Mouse (Mus musculus) liver, postnatal 0 days (tissue): ENCODE results near the gene Lrmda. TPM values are rescaled to one million over a fixed set of nuclear protein-coding genes. Genes with fewer than 3 reads are reported as not detected.

Source experiments
- ATAC-seq: fragments of 200-750 bp; cut with Nextera tagmentation; 2 replicates; pipeline ENCODE4 v1.8.0; 2017; ENCODE audit warnings: mild to moderate bottlenecking, moderate library complexity
- DNase-seq: peaks from one replicate; pipeline ENCODE4 v3.0.0-alpha.2; 2016
- H3K27ac ChIP-seq: fragments of 300-500 bp; sonication (generic); 2 replicates; pipeline ENCODE4 v1.5.1; 2014; ENCODE audit warnings: antibody characterized with exemption, moderate library complexity, mild to moderate bottlenecking, low read depth
- H3K27me3 ChIP-seq: fragments of 300-500 bp; sonication (generic); 2 replicates; pipeline ENCODE4 v1.6.1; 2014; ENCODE audit warnings: low read length, control low read depth, mixed read lengths; ENCODE audit not compliant: insufficient read depth
- H3K36me3 ChIP-seq: fragments of 300-500 bp; sonication (generic); replicated peaks from 2 replicates; pipeline ENCODE4 v1.6.1; 2014; ENCODE audit warnings: mild to moderate bottlenecking, control low read depth, low read length, moderate library complexity, mixed read lengths; ENCODE audit not compliant: insufficient read depth
- H3K4me1 ChIP-seq: fragments of 300-500 bp; sonication (generic); 2 replicates; pipeline ENCODE4 v1.6.1; 2014; ENCODE audit warnings: antibody characterized with exemption, mild to moderate bottlenecking, control low read depth; ENCODE audit not compliant: insufficient read depth
- H3K4me2 ChIP-seq: fragments of 300-500 bp; sonication (generic); 2 replicates; pipeline ENCODE4 v1.6.1; 2014; ENCODE audit warnings: low read depth, mild to moderate bottlenecking, low read length, moderate library complexity, mixed read lengths
- H3K4me3 ChIP-seq: fragments of 300-500 bp; sonication (generic); 2 replicates; pipeline ENCODE4 v1.5.1; 2014; ENCODE audit warnings: low read depth, low read length
- H3K9ac ChIP-seq: fragments of 300-500 bp; sonication (generic); replicated peaks from 2 replicates; pipeline ENCODE4 v1.6.1; 2014; ENCODE audit warnings: mild to moderate bottlenecking, moderate library complexity
- H3K9me3 ChIP-seq: fragments of 300-500 bp; sonication (generic); 2 replicates; pipeline ENCODE4 v1.6.1; 2016; ENCODE audit warnings: mild to moderate bottlenecking, control low read depth, low read length, mixed read lengths
- CTCF ChIP-seq: sonication (generic); IDR thresholded peaks from 2 replicates; pipeline ENCODE4 v1.5.1; 2016; ENCODE audit warnings: antibody characterized with exemption, low read depth
- EP300 ChIP-seq: IDR thresholded peaks from 2 replicates; pipeline ENCODE4 v1.6.1; 2016; ENCODE audit warnings: antibody characterized with exemption, low read depth, mild to moderate bottlenecking
- WGBS: fragments of 180-500 bp; shearing (Covaris S2); extraction: QIAGEN DNeasy Blood & Tissue Kit; methylation state at CpG from one replicate; pipeline ENCODE4 v1.1.7; 2014; ENCODE audit not compliant: insufficient replicate concordance; 5-methylcytosine and 5-hydroxymethylcytosine counted together
- polyA plus RNA-seq: library from polyadenylated mRNA; unstranded; fragments of >200 nt; fragmentation: Nextera tagmentation; extraction: Ambion mirVana; gene quantifications from 2 replicates; pipeline ENCODE4 v1.2.1, GENCODE M21; 2015

Lrmda gene
- polyA plus RNA-seq, 1 experiment from 2014 or later = 0.28 TPM

DNA sequence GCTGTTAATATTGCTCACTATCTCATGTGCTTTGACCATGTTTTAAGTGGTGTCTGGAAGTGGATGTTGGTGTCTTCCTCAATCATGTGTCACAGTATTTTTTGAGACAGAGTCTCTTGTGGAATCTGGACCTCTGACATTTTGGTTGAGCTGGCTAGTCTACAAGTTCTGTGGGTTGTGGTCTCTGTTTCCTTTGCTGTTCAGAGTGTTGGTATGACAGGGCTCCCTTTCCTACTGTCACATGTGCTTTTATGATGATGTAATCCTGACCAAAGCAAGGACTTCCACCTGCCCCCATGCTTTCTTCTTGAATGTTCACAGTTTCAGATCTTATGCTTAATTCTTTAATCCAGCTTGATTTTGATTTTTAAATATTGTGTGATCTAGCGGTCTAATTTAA, 879.8 kb downstream of the Lrmda start:
- Histone ChIP-seq H3K4me3 (no peak overlapping the region), H3K27me3 (no peaks in the 10 kb centered on the region), H3K9ac (no peak overlapping the region), H3K4me1 (no peaks in the 10 kb centered on the region), H3K9me3 (no peaks in the 10 kb centered on the region), H3K36me3 (no peaks in the 10 kb centered on the region), H3K27ac (no peak overlapping the region), H3K4me2 (no peak overlapping the region)
- no peak for DNase-seq
- TF ChIP-seq EP300 (no peak), CTCF (no peak)
- ATAC-seq = no peak
- 70% methylated on average over 1 of the region's 1 CpGs for WGBS

DNA sequence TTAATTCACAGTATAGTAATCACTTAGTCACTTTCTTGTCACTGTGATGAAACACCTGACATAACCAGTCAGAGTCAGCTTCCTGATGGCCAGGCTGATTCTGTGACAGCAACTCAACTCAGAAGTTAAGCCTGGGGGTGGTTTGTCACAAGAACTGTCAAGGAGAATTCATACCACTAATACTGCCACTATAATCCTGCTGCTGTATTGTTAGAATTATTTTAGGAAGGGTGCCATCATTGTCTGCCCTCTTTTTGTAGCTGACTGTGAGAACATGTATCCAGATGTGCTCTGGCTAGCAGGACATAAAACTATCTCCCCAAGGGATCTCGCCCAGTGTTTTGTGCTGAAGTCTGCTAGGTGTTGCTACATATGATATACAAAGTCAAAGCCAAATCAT, 882.6 kb downstream of the Lrmda start:
- H3K4me1 ChIP-seq = no peaks in the 10 kb centered on the region
- no peak overlapping the region for H3K27ac ChIP-seq
- ATAC-seq = no peak
- no peak overlapping the region for H3K4me2 ChIP-seq
- no peak overlapping the region for H3K4me3 ChIP-seq
- no peaks in the 10 kb centered on the region for H3K27me3 ChIP-seq
- 74% methylated on average over 1 of the region's 1 CpGs for WGBS
- H3K9me3 ChIP-seq = no peaks in the 10 kb centered on the region
- no peaks in the 10 kb centered on the region for H3K36me3 ChIP-seq
- no peak for TF ChIP-seq EP300
- no peak for TF ChIP-seq CTCF
- H3K9ac ChIP-seq = no peak overlapping the region
- no peak for DNase-seq

DNA sequence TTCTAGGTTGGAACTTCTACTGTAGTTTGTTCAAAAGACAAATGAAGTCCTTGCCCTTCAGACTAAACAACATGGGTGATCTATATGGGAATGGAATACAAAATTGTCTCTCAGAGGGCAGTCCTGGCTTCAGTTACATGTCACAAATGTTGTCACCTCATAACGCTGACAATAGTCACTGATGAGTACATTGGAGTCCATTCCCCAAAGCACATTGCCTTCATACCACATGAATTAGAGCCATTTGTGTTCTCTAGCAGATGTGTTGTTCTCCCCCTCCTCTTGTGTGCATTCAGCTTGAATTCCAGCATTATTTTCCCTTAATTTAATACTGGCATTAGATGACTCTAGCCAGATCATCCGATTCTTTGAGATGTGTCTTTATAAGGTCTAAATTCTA, 883.4 kb downstream of the Lrmda start:
- Histone ChIP-seq H3K36me3 (no peaks in the 10 kb centered on the region), H3K4me2 (no peak overlapping the region), H3K27me3 (no peaks in the 10 kb centered on the region), H3K9ac (no peak overlapping the region), H3K9me3 (no peaks in the 10 kb centered on the region), H3K4me1 (no peaks in the 10 kb centered on the region), H3K27ac (no peak overlapping the region), H3K4me3 (no peak overlapping the region)
- DNase-seq (no peak), ATAC-seq (no peak)
- TF ChIP-seq CTCF (no peak), EP300 (no peak)
- 81% methylated on average over 2 of the region's 2 CpGs for WGBS

DNA sequence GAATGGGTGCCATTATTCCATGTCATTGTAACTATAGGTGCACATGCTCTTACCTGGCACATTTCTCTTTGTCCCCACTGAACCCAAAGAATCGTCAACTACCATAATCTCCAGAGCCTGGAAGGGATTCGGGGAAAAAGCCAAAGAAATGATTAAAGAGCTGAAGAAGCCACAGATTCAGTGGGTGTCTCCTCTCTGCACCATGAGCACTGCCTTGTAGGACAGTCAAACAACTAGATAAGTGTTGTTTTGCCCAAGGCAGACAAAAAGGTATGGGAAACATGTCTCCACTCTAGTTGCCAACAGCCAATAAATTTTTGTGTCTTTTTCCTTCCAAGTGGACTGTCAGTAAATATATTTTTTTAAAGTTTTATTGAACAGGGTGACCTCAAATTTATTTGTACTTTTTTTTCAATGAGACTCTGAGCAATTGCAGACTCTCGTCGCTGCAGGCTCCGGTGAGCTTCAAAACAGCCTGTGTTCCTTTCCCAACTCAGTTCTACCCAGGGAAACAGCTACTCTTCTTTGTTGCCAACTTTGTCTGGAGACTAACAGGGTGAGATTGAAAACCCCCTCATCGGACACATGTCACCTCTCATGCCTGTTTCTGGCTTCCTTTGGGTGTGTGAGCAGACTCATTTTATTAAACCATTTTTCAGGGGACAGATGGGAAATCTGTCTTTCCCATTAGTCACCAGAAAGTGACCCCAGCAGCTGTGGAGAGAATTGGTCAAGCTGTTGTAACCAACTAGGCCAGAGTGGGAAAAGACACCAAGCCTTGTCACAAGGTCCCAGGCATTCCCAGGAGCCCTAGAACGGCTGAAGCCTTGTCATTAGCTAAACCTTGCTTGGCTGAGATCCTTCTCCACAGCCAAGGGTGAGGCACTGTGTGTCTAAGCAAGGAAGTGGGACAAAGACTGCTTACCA, 886.5 kb downstream of the Lrmda start:
- Histone ChIP-seq H3K9me3 (no peaks in the 10 kb centered on the region), H3K4me3 (no peak overlapping the region), H3K27ac (no peak overlapping the region), H3K9ac (no peak overlapping the region), H3K4me1 (no peaks in the 10 kb centered on the region), H3K36me3 (no peaks in the 10 kb centered on the region), H3K4me2 (no peak overlapping the region), H3K27me3 (no peaks in the 10 kb centered on the region)
- 74% methylated on average over 7 of the region's 7 CpGs for WGBS
- TF ChIP-seq CTCF (no peak), EP300 (no peak)
- DNase-seq = no peak
- no peak for ATAC-seq

DNA sequence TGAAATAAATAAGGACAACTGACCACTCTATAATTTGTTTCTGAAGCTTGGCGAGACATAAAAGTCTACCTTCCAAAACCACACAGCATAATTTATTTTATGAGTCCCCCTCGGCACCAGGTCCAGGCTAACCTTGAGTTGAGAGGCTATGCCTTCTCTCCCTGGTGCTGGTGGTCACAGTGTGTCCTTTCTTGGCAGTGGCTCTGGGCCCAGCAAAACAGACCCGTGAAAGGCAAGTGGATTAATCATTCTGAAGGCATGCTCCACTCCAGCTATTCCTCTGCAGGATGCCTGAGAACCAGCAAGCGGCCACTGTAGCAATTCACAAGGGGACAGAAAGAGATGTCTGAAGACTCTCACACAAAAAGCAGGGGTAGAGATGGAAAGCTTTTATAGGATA, 887.2 kb downstream of the Lrmda start:
- whole genome bisulfite sequencing = 62% methylated on average over 4 of the region's 4 CpGs

DNA sequence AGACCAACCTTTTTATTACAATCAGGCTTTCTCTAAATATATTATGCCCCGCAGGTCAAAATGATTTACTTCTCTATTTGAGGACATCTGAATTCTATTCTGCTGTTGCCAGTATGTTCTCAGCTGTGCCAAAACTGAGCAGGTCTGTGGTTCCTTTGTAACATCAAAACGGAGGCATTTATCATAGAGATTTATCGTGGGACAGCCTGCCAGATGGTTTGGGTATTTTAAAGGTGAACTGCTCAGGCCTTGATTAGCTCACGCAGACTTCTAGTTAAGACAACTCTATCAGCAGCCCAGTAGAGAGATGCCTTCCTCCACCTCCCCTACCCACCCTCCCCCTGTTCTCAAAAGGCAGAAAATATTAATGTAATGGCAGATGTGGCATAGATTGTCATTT, 887.7 kb downstream of the Lrmda start:
- TF ChIP-seq EP300 (no peak), CTCF (no peak)
- no peaks in the 10 kb centered on the region for H3K27me3 ChIP-seq
- no peaks in the 10 kb centered on the region for H3K36me3 ChIP-seq
- ATAC-seq (no peak), DNase-seq (no peak)
- H3K4me1 ChIP-seq = no peaks in the 10 kb centered on the region
- no peak overlapping the region for H3K9ac ChIP-seq
- WGBS = 65% methylated on average over 4 of the region's 4 CpGs
- H3K9me3 ChIP-seq = no peaks in the 10 kb centered on the region
- no peak overlapping the region for H3K4me2 ChIP-seq
- H3K4me3 ChIP-seq = no peak overlapping the region
- no peak overlapping the region for H3K27ac ChIP-seq

More for the DNA sequence above, 887.2 kb downstream of the Lrmda start:
- TF ChIP-seq EP300 = no peak
- no peak for TF ChIP-seq CTCF
- H3K4me2 ChIP-seq = no peak overlapping the region
- H3K9ac ChIP-seq = no peak overlapping the region
- DNase-seq = no peak
- H3K4me3 ChIP-seq = no peak overlapping the region
- H3K27me3 ChIP-seq = no peaks in the 10 kb centered on the region
- no peak for ATAC-seq
- no peaks in the 10 kb centered on the region for H3K36me3 ChIP-seq
- no peaks in the 10 kb centered on the region for H3K9me3 ChIP-seq
- no peak overlapping the region for H3K27ac ChIP-seq
- H3K4me1 ChIP-seq = no peaks in the 10 kb centered on the region
